Mouse (Mus musculus) induced T-regulatory cell, adult 2 months (primary cell): Measurements from ENCODE around the gene 3110009E18Rik.
A peak's percentile ranks its signal among the peaks of the same experiment; 100 is the strongest.

Experiments
- DNase-seq: peaks from one replicate; pipeline ENCODE4 v3.0.0-alpha.2; 2012; ENCODE audit warnings: low read depth

3110009E18Rik gene

GRCm38 (mm10) chr1:120145527-120146216 is 24.7 kb downstream of the 3110009E18Rik start:
- DNase-seq = no peak

GRCm38 (mm10) chr1:120146994-120147393 is 26.0 kb downstream of the 3110009E18Rik start:
- DNase-seq = peak; percentile 18

GRCm38 (mm10) chr1:120154232-120154631 is 33.2 kb downstream of the 3110009E18Rik start:
- peak; percentile 42 for DNase-seq

- peak; percentile 58 for DNase-seq
Measured at GRCm38 (mm10) chr1:120155325-120155724, 34.3 kb downstream of the 3110009E18Rik start.

GRCm38 (mm10) chr1:120158474-120159127 is 37.6 kb downstream of the 3110009E18Rik start:
- DNase-seq = no peak

DNA sequence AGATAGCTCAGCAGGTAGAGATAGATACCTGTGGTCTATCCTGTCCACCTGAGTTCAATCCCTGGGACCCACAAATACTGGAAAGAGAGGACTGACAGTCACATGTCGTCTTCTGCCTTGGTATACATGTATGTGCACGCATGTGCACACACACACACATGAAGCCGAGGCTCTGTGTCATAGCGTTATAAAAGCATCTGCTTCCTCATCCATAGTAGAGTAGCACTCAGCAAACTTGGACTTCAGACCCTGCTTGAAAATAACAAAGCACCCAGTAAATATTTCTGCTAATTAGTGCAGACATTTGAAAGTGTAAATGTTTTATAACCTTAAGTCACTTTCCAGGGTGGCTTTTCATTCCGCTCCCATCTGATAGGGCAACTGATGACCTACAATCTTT is 40.5 kb downstream of the 3110009E18Rik start:
- no peak for DNase-seq

DNA sequence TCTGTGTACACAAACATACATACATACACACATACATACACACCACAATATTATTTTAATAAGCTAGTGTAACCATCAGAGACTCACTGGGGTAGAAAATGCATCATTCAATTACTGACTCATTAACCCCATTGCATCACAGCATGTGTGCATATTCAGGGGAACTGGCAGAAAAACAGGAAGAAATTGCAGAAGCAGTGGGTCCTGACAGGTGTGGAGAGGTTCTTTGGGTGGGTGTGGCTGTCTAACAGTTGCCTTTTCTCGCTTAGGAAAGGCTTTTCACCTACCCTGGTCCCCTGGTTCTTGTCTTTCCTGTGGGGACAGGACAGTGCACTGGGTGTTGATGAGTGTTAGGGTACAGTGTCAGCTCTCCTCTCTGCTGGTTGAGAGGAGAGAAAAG is 41.6 kb downstream of the 3110009E18Rik start:
- no peak for DNase-seq

DNA sequence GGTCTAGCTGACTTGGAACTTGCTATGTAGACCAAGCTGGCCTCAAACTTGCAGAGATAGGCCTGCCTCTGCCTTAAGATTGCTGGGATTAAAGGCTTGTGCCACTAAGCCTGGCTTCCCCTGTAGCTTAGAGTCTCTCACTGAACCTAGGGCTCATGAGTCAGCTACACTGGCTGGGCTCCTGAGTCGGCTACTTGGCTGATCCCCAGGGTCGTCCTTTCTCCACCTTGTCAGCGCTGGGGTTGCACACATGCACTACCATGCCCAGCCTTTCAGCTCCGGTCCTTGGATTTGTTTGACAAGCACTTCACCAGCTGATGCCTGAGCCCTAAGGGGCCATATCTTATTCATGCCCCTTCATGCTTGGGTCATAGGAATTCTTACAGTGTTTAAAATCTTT is 47.0 kb downstream of the 3110009E18Rik start:
- DNase-seq = no peak

DNA sequence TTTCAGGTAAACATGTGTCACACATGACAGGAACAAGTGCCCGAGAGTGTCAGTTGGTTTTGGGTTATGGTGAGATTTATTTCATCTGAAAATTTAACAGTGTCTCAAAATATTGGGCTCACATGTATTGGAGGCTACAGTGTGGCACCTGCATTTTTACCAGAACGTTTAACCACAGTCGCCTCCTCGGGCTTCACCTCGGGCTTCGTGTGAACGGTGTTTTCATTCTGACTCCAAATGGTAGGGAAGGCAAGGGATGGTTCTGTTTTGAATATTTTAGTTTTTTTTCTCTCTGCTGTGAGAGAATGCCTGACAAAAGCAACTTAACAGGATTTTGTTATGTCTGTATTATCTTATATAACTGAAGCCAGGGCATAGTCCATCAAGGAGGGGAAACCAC is 47.7 kb downstream of the 3110009E18Rik start:
- DNase-seq = no peak

GRCm38 (mm10) chr1:120170307-120170706 is 49.3 kb downstream of the 3110009E18Rik start:
- DNase-seq = no peak

DNA sequence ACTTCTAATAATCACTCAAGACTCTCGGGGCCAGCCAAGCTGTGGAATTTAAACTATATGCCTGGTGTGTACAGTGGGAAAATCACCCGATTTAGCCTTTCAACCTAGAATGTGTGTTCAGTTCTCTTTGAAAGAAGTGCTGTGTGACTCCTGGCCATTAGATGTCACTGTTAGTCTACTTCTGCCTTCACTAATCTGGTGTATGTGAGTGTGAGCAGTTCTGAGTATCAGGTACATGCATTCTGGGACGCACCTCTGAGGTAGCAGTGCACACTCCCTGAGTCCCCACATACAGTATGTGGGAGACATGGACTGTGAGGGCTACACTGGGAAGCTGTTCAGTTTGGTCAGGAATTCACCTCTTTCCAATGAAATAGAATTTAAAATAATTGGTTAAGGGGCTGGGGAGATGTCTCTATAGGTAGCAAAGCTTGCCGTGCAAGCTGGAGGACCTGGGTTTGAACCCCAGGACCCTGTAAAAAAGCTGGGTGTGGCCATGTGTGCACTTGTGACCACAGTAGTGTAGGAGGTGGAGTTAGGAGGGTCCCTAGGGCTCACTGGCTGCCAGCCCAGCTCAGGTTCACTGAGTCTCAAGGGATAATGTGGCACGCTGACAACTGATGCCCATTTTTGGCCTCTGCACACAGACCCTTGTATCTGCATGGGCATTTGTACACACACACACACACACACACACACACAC is 51.0 kb downstream of the 3110009E18Rik start:
- DNase-seq = peak; percentile 23

- DNase-seq = no peak
Measured at GRCm38 (mm10) chr1:120174991-120175390, 54.0 kb downstream of the 3110009E18Rik start.

- DNase-seq = no peak
Measured at GRCm38 (mm10) chr1:120176313-120176712, 55.3 kb downstream of the 3110009E18Rik start.

DNA sequence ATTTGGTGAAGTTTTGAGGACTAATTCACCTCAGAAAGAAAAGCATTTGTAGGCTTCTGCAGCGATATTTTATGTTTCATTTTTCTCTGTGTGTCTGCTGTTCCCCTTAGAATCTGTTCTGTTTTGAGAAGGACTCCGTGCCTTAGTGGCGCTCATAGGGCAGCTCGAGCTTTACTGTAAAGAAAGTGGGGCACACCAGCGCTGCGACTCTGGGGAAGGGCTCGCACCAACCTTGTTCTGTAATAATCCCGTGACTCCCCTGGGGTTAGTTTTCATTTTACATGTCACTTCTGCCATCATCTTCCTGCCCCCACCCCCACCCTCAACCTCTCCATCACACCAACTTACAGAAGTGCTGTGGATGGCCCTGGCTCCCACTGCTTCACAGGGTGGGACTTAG is 56.2 kb downstream of the 3110009E18Rik start:
- DNase-seq = no peak

- no peak for DNase-seq
Measured at GRCm38 (mm10) chr1:120186204-120186603, 65.2 kb downstream of the 3110009E18Rik start.

DNA sequence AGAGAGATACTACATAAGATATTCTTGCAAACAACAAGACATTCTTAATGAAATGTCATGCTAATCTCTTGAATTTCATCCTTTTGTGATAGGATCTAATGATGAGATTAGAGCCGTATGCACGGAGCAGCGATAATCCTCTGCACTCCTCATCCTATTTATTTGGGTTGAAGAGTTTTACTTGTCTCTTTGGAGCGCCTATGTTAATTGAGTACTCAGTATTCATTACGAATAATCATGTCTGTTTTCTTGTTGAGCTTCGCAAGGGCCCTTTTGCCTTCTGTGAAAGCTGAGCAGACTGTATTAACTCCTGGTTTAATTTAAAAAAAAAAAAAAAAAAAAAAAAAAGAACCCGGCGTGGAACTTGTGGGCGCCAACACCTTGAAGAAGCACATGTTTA is 65.7 kb downstream of the 3110009E18Rik start:
- no peak for DNase-seq

GRCm38 (mm10) chr1:120187059-120187458 is 66.1 kb downstream of the 3110009E18Rik start:
- no peak for DNase-seq

DNA sequence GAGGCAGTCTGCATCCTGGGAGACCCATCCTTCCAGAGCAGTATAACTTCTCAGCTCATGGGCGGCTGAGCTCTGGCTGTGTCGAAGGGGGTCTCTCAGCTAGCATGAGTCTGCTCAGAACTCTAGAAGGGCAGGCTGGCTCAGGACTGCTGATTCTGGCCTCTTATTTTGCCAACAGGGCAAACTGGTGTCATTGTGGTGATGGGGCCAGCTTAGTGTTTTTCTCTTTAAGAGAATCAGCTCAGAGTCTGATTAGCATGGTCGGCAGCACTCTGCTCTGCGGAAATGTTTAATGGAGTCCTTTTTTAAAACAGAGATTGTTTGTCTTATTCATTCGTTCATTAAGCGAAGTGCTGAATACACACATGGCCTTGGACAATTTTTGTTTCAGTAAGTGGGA is 68.2 kb downstream of the 3110009E18Rik start:
- DNase-seq = no peak

DNA sequence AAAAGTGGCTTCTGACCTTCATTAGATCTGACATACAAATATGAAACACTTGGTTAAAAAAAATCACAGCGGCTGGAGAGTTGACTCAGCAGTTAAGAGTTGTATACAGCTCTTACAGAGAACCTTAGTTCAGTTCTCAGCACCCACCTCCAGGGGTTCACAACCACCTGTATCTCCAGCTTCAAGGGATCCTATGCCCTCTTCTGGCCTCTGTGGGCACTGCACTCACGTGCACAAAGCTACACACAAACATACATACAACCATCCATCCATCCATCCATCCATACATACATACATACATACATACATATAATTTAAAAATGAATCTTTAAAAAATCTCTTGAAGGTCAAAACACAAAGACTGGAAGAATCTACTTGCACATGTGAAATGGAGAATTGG is 69.3 kb downstream of the 3110009E18Rik start:
- no peak for DNase-seq

DNA sequence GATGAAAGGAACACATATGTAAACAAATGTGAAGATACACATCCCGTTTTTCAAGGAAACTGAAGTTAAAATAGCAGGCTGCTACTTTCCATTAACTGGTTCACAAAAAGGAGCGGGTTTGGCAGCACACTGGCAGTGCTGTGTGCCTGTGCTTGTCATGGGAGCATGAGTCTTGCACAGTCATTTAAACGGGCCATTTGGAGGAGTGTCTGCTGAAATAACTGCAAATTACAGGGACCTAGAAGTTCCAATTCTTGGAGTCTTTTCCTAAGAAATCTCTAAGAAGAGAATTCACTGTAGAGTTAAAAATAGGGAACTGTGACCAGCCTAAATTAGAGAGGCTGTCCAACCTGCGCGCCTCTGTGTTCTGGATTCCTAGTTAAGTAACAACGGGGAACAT is 70.0 kb downstream of the 3110009E18Rik start:
- no peak for DNase-seq

DNA sequence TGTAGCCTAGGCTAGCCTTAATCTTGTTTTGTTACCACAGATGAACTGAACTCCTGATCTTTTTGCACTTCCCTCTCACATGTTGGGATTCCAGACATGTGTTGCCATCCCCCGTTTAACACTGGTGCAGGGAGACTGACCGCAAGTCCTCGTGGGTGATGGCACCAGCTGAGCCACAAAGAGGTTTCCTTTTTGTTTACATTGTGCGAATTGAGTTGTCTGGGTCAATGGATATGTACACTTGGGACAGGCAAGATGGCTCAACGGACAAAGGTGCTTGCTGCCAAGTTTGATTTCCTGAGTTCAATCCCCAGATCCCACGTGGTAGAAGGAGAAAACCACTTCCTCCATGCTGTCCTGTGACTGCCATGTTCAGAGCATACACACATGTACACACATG is 71.3 kb downstream of the 3110009E18Rik start:
- no peak for DNase-seq

GRCm38 (mm10) chr1:120193586-120193985 is 72.6 kb downstream of the 3110009E18Rik start:
- DNase-seq = no peak

DNA sequence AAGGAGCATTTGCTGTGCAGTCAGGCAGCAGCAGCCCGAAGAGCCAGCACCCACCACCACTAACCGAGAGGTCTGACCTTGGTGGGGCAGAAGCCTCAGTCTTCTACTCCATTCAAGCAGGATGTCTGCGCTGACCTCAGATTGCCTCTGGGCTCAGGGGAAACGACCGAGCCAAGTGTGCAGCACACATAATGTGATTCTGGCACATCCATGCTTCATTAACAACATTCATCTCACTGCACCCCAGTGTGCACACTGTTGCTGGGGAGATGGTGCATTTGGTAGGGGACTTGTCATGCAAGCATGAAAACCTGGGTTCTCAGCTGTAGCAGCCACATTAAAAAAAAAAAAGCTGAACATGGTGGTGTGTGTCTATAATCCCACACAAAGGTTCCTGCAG is 75.0 kb downstream of the 3110009E18Rik start:
- no peak for DNase-seq
